Mouse (Mus musculus): Measurements from ENCODE around the gene Rps16.

The Rps16 gene

GRCm38 (mm10) chr7:28348601-28349000 lies 1.9 kb upstream of the Rps16 start:
- no peak for DNase-seq

- no peak for DNase-seq
These were observed 1.3 kb downstream of the Rps16 start for GRCm38 (mm10) chr7:28351676-28352191.

GRCm38 (mm10) chr7:28353267-28353666 lies 2.8 kb downstream of the Rps16 start:
- no peak for DNase-seq

GRCm38 (mm10) chr7:28354113-28354581 lies 3.7 kb downstream of the Rps16 start:
- DNase-seq = no peak

- no peak for DNase-seq
These were observed 4.1 kb downstream of the Rps16 start for GRCm38 (mm10) chr7:28354596-28354995.

- DNase-seq = no peak
These were observed 4.8 kb downstream of the Rps16 start for GRCm38 (mm10) chr7:28355221-28355620.

GRCm38 (mm10) chr7:28356981-28357380 lies 6.5 kb downstream of the Rps16 start:
- no peak for DNase-seq

GRCm38 (mm10) chr7:28357984-28358383 lies 7.5 kb downstream of the Rps16 start:
- no peak for DNase-seq

- no peak for DNase-seq
These were observed 8.0 kb downstream of the Rps16 start for GRCm38 (mm10) chr7:28358431-28358830.

- DNase-seq = no peak
These were observed 9.4 kb downstream of the Rps16 start for GRCm38 (mm10) chr7:28359854-28360253.

- no peak for DNase-seq
These were observed 9.8 kb downstream of the Rps16 start for GRCm38 (mm10) chr7:28360291-28360690.

GRCm38 (mm10) chr7:28361647-28362341 lies 11.3 kb downstream of the Rps16 start:
- DNase-seq = no peak

- DNase-seq = no peak
These were observed 12.1 kb downstream of the Rps16 start for GRCm38 (mm10) chr7:28362441-28363060.

- no peak for DNase-seq
These were observed 17.3 kb downstream of the Rps16 start for GRCm38 (mm10) chr7:28367663-28368275.

GRCm38 (mm10) chr7:28368276-28368920 lies 17.9 kb downstream of the Rps16 start:
- no peak for DNase-seq

- no peak for DNase-seq
These were observed 19.6 kb downstream of the Rps16 start for GRCm38 (mm10) chr7:28370051-28370450.

GRCm38 (mm10) chr7:28370977-28371513 lies 20.6 kb downstream of the Rps16 start:
- DNase-seq = no peak

- DNase-seq = peak in 1 of 2 experiments; percentile 29
These were observed 21.1 kb downstream of the Rps16 start for GRCm38 (mm10) chr7:28371514-28371989.

GRCm38 (mm10) chr7:28372251-28373108 lies 22.0 kb downstream of the Rps16 start, which contains the start of gene Plekhg2:
Plekhg2 (minus strand) TSS chr7:28372599.
- DNase-seq = peak; percentile 86 to 92

GRCm38 (mm10) chr7:28373131-28373581 lies 22.7 kb downstream of the Rps16 start:
- DNase-seq = peak; percentile 78

GRCm38 (mm10) chr7:28373891-28374495 lies 23.5 kb downstream of the Rps16 start:
- no peak for DNase-seq
